Mouse (Mus musculus): Measurements from ENCODE around the gene Cnga2. TPM values are rescaled to one million over a fixed set of nuclear protein-coding genes. Genes with fewer than 3 reads are reported as not detected.

The Cnga2 gene
- polyA plus RNA-seq, 1 experiment from 2014 or later = 0.10 TPM

Other genes starting within 250 kb of the Cnga2 start
- 50.9 and 57.2 TPM in 2 replicates for gene Vma21, start 175.9 kb upstream of the Cnga2 start, polyA plus RNA-seq (2016; fragmentation: Nextera tagmentation; extraction: Ambion mirVana)
- 0.11 TPM in 1 of 2 replicates, not detected in the other for gene Gm1141, start 70.8 kb upstream of the Cnga2 start, polyA plus RNA-seq (2016; fragmentation: Nextera tagmentation; extraction: Ambion mirVana)
- gene Prrg3, start 29.2 kb upstream of the Cnga2 start, polyA plus RNA-seq (2016; fragmentation: Nextera tagmentation; extraction: Ambion mirVana) = 9.8 and 10.8 TPM in 2 replicates
- not detected in 2 replicates for gene Fate1, start 18.9 kb upstream of the Cnga2 start, polyA plus RNA-seq (2016; fragmentation: Nextera tagmentation; extraction: Ambion mirVana)
- not detected in 2 replicates for gene Magea4, start 230.2 kb downstream of the Cnga2 start, polyA plus RNA-seq (2016; fragmentation: Nextera tagmentation; extraction: Ambion mirVana)

All from neural tube, embryonic 12.5 days (tissue).